Mouse (Mus musculus) testis, adult 2 months (tissue): ENCODE results near the gene Eef1akmt2.

Experiments
- CTCF ChIP-seq: fragments of 200-500 bp; IDR thresholded peaks from 2 replicates; pipeline ENCODE4 v1.5.1; 2012; ENCODE audit warnings: low read depth, mild to moderate bottlenecking, inconsistent platforms, low read length, moderate library complexity; ENCODE audit not compliant: control insufficient read depth, insufficient read depth, insufficient replicate concordance
- POLR2A ChIP-seq: fragments of 200-500 bp; IDR thresholded peaks from 2 replicates; pipeline ENCODE4 v1.6.1; 2012; ENCODE audit warnings: low read depth, mild to moderate bottlenecking, inconsistent platforms, low read length, moderate library complexity; ENCODE audit not compliant: control insufficient read depth

DNA sequence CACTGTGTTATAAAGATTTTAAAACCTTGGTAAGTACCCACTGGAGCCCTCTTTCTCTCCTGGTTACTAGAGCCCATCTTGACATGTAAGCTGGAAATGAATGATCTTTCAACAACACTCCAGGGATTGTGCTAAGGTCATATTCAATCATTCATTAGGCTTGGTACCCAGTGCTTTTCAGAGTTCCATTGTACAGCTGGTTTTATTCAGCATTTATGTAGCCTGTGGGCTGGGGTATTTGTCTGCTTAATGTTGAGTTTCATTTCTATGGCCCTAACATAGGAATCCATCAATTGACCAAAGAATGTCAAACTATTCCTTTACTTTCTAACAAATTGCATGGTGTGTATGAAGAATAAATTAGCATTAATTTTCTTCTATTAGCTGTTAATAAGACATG, 28.6 kb downstream of the Eef1akmt2 start:
- TF ChIP-seq CTCF (no peak), POLR2A (no peak)
